Mouse (Mus musculus) lung, postnatal 0 days (tissue): ENCODE results near the gene Map3k14.

ENCODE experiments used
- CTCF ChIP-seq: IDR thresholded peaks from 2 replicates; pipeline ENCODE4 v1.5.1; 2016; ENCODE audit warnings: antibody characterized with exemption, mild to moderate bottlenecking
- EP300 ChIP-seq: IDR thresholded peaks from 2 replicates; pipeline ENCODE4 v1.6.1; 2016; ENCODE audit warnings: antibody characterized with exemption, mild to moderate bottlenecking, control low read depth

DNA sequence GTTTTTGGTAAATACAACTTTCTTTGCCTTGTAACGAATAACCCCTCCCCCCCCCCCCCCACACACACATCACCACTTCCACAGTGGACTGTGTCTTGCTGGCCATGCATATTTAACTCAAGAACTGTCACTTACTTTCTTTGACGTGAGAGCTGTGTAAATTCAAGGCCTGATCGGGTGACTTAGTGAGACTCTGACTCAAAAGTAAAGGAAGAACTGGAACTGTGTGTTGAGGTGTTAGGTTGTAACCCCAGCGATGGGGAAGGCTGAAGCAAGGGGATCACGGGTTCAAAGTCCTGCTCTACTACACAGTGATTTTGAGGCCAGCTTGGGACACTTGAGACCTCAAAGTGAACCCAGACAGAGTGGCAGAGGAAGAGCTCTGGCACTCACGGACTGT lies 46.3 kb upstream of the Map3k14 start:
- no peak for TF ChIP-seq EP300
- TF ChIP-seq CTCF: no peak
